Mouse (Mus musculus): ENCODE results near the gene Smim6. TPM values are rescaled to one million over a fixed set of nuclear protein-coding genes. Genes with fewer than 3 reads are reported as not detected.

Gene Smim6
- polyA plus RNA-seq, 1 experiment, result not detected

DNA sequence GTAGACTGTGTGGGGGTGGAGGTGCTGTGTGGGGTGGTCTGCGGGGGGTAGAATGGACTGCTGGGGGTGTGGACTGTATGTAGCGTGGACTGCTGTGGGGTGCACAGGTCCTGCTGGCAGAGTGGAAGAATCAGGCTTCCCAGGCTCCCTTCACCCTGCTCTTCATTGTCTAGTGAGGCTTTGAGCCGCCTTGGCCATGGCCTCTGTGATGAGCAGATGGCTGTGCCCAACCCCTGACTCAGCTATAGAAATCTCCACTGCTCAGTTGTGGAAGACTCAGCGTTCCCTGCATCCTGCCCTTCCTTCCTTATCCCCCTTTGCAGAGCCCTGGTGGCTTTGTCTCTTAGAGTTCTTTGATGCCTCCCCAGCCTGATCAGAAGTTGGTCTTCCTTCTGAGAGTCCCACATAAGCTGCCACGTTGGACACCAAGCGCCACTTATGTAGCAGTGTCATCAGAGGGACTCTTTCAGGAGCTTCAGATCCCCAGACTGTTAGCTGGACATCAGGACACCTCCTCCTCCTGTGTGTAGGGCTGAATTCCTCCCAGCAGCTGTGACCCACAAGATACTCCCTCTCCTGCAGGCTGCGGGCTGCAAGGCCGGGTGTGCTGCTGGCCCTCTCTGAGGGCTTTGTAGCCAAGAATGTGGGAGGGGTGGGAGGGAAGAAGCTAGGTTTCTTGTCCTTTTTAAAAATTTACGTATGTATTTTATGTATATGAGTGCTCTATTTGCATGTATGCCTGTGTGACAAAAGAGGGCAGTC lies 51.0 kb downstream of the Smim6 start:
- no peak overlapping the region for H3K27ac ChIP-seq (ENCODE audit: insufficient read depth, low read depth, low read length)
- WGBS, result 89% methylated on average over 9 of the region's 9 CpGs
- H3K4me3 ChIP-seq (ENCODE audit: insufficient read depth, low read depth, low read length), result no peak overlapping the region
- no peak for TF ChIP-seq CTCF (IDR thresholded peaks at IDR 0.05; ENCODE audit: insufficient read depth, low read depth, low read length)
- H3K4me1 ChIP-seq (ENCODE audit: control insufficient read depth, insufficient read depth, low read length), result no peaks in the 10 kb centered on the region

Other genes with a start within 250 kb of the Smim6 start
- 264 TPM in 1 of 2 replicates, not detected in the other for gene Grb2, start 203.4 kb upstream of the Smim6 start, polyA plus RNA-seq (2012; ENCODE audit: insufficient read depth, insufficient read length, low replicate concordance, missing spikeins)
- not detected in 2 replicates for gene Tmem94, start 146.6 kb upstream of the Smim6 start, polyA plus RNA-seq (2012; ENCODE audit: insufficient read depth, insufficient read length, low replicate concordance, missing spikeins)
- gene Caskin2, start 98.4 kb upstream of the Smim6 start, polyA plus RNA-seq (2012; ENCODE audit: insufficient read depth, insufficient read length, low replicate concordance, missing spikeins), result not detected in 2 replicates
- not detected in 2 replicates for gene Tsen54, start 97.3 kb upstream of the Smim6 start, polyA plus RNA-seq (2012; ENCODE audit: insufficient read depth, insufficient read length, low replicate concordance, missing spikeins)
- not detected in 2 replicates for gene Llgl2, start 88.0 kb upstream of the Smim6 start, polyA plus RNA-seq (2012; ENCODE audit: insufficient read depth, insufficient read length, low replicate concordance, missing spikeins)
- gene Myo15b, start 53.6 kb upstream of the Smim6 start, polyA plus RNA-seq (2012; ENCODE audit: insufficient read depth, insufficient read length, low replicate concordance, missing spikeins), result not detected in 2 replicates
- not detected in 2 replicates for gene Smim5, start 12.1 kb upstream of the Smim6 start, polyA plus RNA-seq (2012; ENCODE audit: insufficient read depth, insufficient read length, low replicate concordance, missing spikeins)
- not detected in 2 replicates for gene Sap30bp, start 21.3 kb downstream of the Smim6 start, polyA plus RNA-seq (2012; ENCODE audit: insufficient read depth, insufficient read length, low replicate concordance, missing spikeins)
- not detected in 2 replicates for gene Recql5, start 21.5 kb downstream of the Smim6 start, polyA plus RNA-seq (2012; ENCODE audit: insufficient read depth, insufficient read length, low replicate concordance, missing spikeins)
- not detected in 2 replicates for gene Itgb4, start 62.7 kb downstream of the Smim6 start, polyA plus RNA-seq (2012; ENCODE audit: insufficient read depth, insufficient read length, low replicate concordance, missing spikeins)
- not detected in 2 replicates for gene Galk1, start 100.7 kb downstream of the Smim6 start, polyA plus RNA-seq (2012; ENCODE audit: insufficient read depth, insufficient read length, low replicate concordance, missing spikeins)
- 341 and 464 TPM in 2 replicates for gene H3f3b, start 115.9 kb downstream of the Smim6 start, polyA plus RNA-seq (2012; ENCODE audit: insufficient read depth, insufficient read length, low replicate concordance, missing spikeins)
- 207 TPM in 1 of 2 replicates, not detected in the other for gene Unk, start 118.3 kb downstream of the Smim6 start, polyA plus RNA-seq (2012; ENCODE audit: insufficient read depth, insufficient read length, low replicate concordance, missing spikeins)
- not detected in 2 replicates for gene Unc13d, start 165.9 kb downstream of the Smim6 start, polyA plus RNA-seq (2012; ENCODE audit: insufficient read depth, insufficient read length, low replicate concordance, missing spikeins)
- 339 TPM in 1 of 2 replicates, not detected in the other for gene Wbp2, start 175.0 kb downstream of the Smim6 start, polyA plus RNA-seq (2012; ENCODE audit: insufficient read depth, insufficient read length, low replicate concordance, missing spikeins)
- not detected in 2 replicates for gene Trim47, start 215.2 kb downstream of the Smim6 start, polyA plus RNA-seq (2012; ENCODE audit: insufficient read depth, insufficient read length, low replicate concordance, missing spikeins)
- not detected in 2 replicates for gene Trim65, start 219.1 kb downstream of the Smim6 start, polyA plus RNA-seq (2012; ENCODE audit: insufficient read depth, insufficient read length, low replicate concordance, missing spikeins)
- gene Mrpl38, start 226.9 kb downstream of the Smim6 start, polyA plus RNA-seq (2012; ENCODE audit: insufficient read depth, insufficient read length, low replicate concordance, missing spikeins), result not detected in 2 replicates

Data from olfactory bulb, adult 2 months (tissue).